Mouse (Mus musculus): ENCODE measurements around the gene Mipep.

Gene Mipep

GRCm38 (mm10) chr14:60784427-60785315 lies at the start of gene Mipep:
Mipep (plus strand) TSS chr14:60784573.
- DNase-seq (ENCODE audit: low read depth, low spot score), result peak; percentile 94

- no peak for DNase-seq (ENCODE audit: low read depth, low spot score)
Measured at GRCm38 (mm10) chr14:60735206-60735605, 49.2 kb upstream of the Mipep start.

GRCm38 (mm10) chr14:60735848-60736547 lies 48.4 kb upstream of the Mipep start:
- DNase-seq (ENCODE audit: low read depth, low spot score), result peak; percentile 54

GRCm38 (mm10) chr14:60736591-60737192 lies 47.7 kb upstream of the Mipep start:
- peak; percentile 92 for DNase-seq (ENCODE audit: low read depth, low spot score)

GRCm38 (mm10) chr14:60737202-60737611 lies 47.2 kb upstream of the Mipep start:
- DNase-seq (ENCODE audit: low read depth, low spot score), result peak; percentile 71

- DNase-seq (ENCODE audit: low read depth, low spot score), result peak; percentile 77
Measured at GRCm38 (mm10) chr14:60738434-60738938, 45.9 kb upstream of the Mipep start.

GRCm38 (mm10) chr14:60739155-60739554 lies 45.2 kb upstream of the Mipep start:
- peak; percentile 37 for DNase-seq (ENCODE audit: low read depth, low spot score)

GRCm38 (mm10) chr14:60739616-60740015 lies 44.8 kb upstream of the Mipep start:
- DNase-seq (ENCODE audit: low read depth, low spot score), result peak; percentile 33

- peak; percentile 40 for DNase-seq (ENCODE audit: low read depth, low spot score)
Measured at GRCm38 (mm10) chr14:60740507-60740906, 43.9 kb upstream of the Mipep start.

GRCm38 (mm10) chr14:60741033-60741432 lies 43.3 kb upstream of the Mipep start:
- DNase-seq (ENCODE audit: low read depth, low spot score), result peak; percentile 35

- DNase-seq (ENCODE audit: low read depth, low spot score), result no peak
Measured at GRCm38 (mm10) chr14:60741490-60741981, 42.8 kb upstream of the Mipep start.

- DNase-seq (ENCODE audit: low read depth, low spot score), result no peak
Measured at GRCm38 (mm10) chr14:60743681-60744080, 40.7 kb upstream of the Mipep start.

- DNase-seq (ENCODE audit: low read depth, low spot score), result no peak
Measured at GRCm38 (mm10) chr14:60745201-60745600, 39.2 kb upstream of the Mipep start.

GRCm38 (mm10) chr14:60746141-60746540 lies 38.2 kb upstream of the Mipep start:
- DNase-seq (ENCODE audit: low read depth, low spot score), result no peak

- DNase-seq (ENCODE audit: low read depth, low spot score), result no peak
Measured at GRCm38 (mm10) chr14:60747154-60747870, 37.1 kb upstream of the Mipep start.

- no peak for DNase-seq (ENCODE audit: low read depth, low spot score)
Measured at GRCm38 (mm10) chr14:60749880-60750279, 34.5 kb upstream of the Mipep start.

- DNase-seq (ENCODE audit: low read depth, low spot score), result no peak
Measured at GRCm38 (mm10) chr14:60751581-60751980, 32.8 kb upstream of the Mipep start.

- no peak for DNase-seq (ENCODE audit: low read depth, low spot score)
Measured at GRCm38 (mm10) chr14:60752892-60753800, 31.2 kb upstream of the Mipep start.

GRCm38 (mm10) chr14:60753801-60754126 lies 30.6 kb upstream of the Mipep start:
- DNase-seq (ENCODE audit: low read depth, low spot score), result no peak

- DNase-seq (ENCODE audit: low read depth, low spot score), result no peak
Measured at GRCm38 (mm10) chr14:60754656-60755055, 29.7 kb upstream of the Mipep start.
